Mouse (Mus musculus): ENCODE measurements around the gene Il12rb1. TPM values are rescaled to one million over a fixed set of nuclear protein-coding genes. Genes with fewer than 3 reads are reported as not detected.

Gene Il12rb1
- polyA plus RNA-seq, 1 experiment from 2014 or later = 0.08 TPM

GRCm38 (mm10) chr8:70839408-70840351, 31.4 kb downstream of the Il12rb1 start, which contains the start of gene Arrdc2:
Arrdc2 (minus strand) TSS chr8:70839720.
- peak within 1 kb of the TSS; percentile 64 for H3K4me2 ChIP-seq
- H3K9me3 ChIP-seq = no peaks in the 10 kb centered on the region
- peak within 1 kb of the TSS; percentile 82 for H3K9ac ChIP-seq
- no peaks in the 10 kb centered on the region for H3K27me3 ChIP-seq
- peak within 1 kb of the TSS; percentile 93 for H3K27ac ChIP-seq
- H3K4me3 ChIP-seq = peak within 1 kb of the TSS; percentile 60
- peaks cover 20% of the 10 kb centered on the region for H3K4me1 ChIP-seq (replicated peaks)
- peaks cover 23% of the 10 kb centered on the region for H3K36me3 ChIP-seq
- ATAC-seq (ENCODE audit: low FRiP score) = peak; percentile 96
- 3% methylated on average over 55 of the region's 55 CpGs for WGBS

- Histone ChIP-seq H3K9me3 (no peaks in the 10 kb centered on the region), H3K36me3 (peaks cover 14% of the 10 kb centered on the region), H3K27ac (peak overlapping the region; percentile 93), H3K4me2 (peak overlapping the region; percentile 64; the same call in 1 of the 2 replicates), H3K9ac (no peak overlapping the region), H3K27me3 (no peaks in the 10 kb centered on the region), H3K4me3 (no peak overlapping the region), H3K4me1 (replicated peaks) (peaks cover 20% of the 10 kb centered on the region)
- WGBS = 59% methylated on average over 10 of the region's 10 CpGs
- no peak for ATAC-seq (ENCODE audit: low FRiP score)
Measured at GRCm38 (mm10) chr8:70840590-70840989, 32.3 kb downstream of the Il12rb1 start.

GRCm38 (mm10) chr8:70841147-70842072, 33.2 kb downstream of the Il12rb1 start:
- H3K9me3 ChIP-seq = no peaks in the 10 kb centered on the region
- peaks cover 20% of the 10 kb centered on the region for H3K4me1 ChIP-seq (replicated peaks)
- H3K9ac ChIP-seq = no peak overlapping the region
- H3K4me3 ChIP-seq = no peak overlapping the region
- 40% methylated on average over 22 of the region's 22 CpGs for WGBS
- ATAC-seq (ENCODE audit: low FRiP score) = no peak
- no peaks in the 10 kb centered on the region for H3K27me3 ChIP-seq
- H3K36me3 ChIP-seq = peaks cover 10% of the 10 kb centered on the region; the same call in 1 of the 2 replicates
- peak overlapping the region; percentile 93 for H3K27ac ChIP-seq
- H3K4me2 ChIP-seq = no peak overlapping the region

- Histone ChIP-seq H3K4me3 (no peak overlapping the region), H3K27me3 (peaks cover 2% of the 10 kb centered on the region; the same call in 1 of the 2 replicates), H3K9me3 (no peaks in the 10 kb centered on the region), H3K4me1 (replicated peaks) (peaks cover 20% of the 10 kb centered on the region), H3K36me3 (peaks cover 9% of the 10 kb centered on the region; the same call in 1 of the 2 replicates), H3K9ac (no peak overlapping the region), H3K4me2 (no peak overlapping the region), H3K27ac (no peak overlapping the region)
- WGBS = 63% methylated on average over 25 of the region's 25 CpGs
- no peak for ATAC-seq (ENCODE audit: low FRiP score)
Measured at GRCm38 (mm10) chr8:70842484-70842883, 34.2 kb downstream of the Il12rb1 start.

GRCm38 (mm10) chr8:70843214-70843773, 35.0 kb downstream of the Il12rb1 start:
- Histone ChIP-seq H3K9me3 (no peaks in the 10 kb centered on the region), H3K4me2 (no peak overlapping the region), H3K36me3 (peaks cover 17% of the 10 kb centered on the region), H3K27me3 (peaks cover 2% of the 10 kb centered on the region; the same call in 1 of the 2 replicates), H3K4me1 (replicated peaks) (peaks cover 17% of the 10 kb centered on the region), H3K9ac (no peak overlapping the region), H3K4me3 (no peak overlapping the region), H3K27ac (no peak overlapping the region)
- 83% methylated on average over 5 of the region's 5 CpGs for WGBS
- ATAC-seq (ENCODE audit: low FRiP score) = no peak

GRCm38 (mm10) chr8:70843941-70844340, 35.7 kb downstream of the Il12rb1 start:
- 87% methylated on average over 8 of the region's 8 CpGs for WGBS
- H3K36me3 ChIP-seq = peaks cover 23% of the 10 kb centered on the region
- H3K9ac ChIP-seq = no peak overlapping the region
- peaks cover 5% of the 10 kb centered on the region; the same call in 1 of the 2 replicates for H3K27me3 ChIP-seq
- H3K4me2 ChIP-seq = no peak overlapping the region
- ATAC-seq (ENCODE audit: low FRiP score) = no peak
- no peak overlapping the region for H3K4me3 ChIP-seq
- peaks cover 11% of the 10 kb centered on the region; the same call in 1 of the 2 replicates for H3K4me1 ChIP-seq (replicated peaks)
- no peak overlapping the region for H3K27ac ChIP-seq
- no peaks in the 10 kb centered on the region for H3K9me3 ChIP-seq

- Histone ChIP-seq H3K9me3 (no peaks in the 10 kb centered on the region), H3K36me3 (peaks cover 24% of the 10 kb centered on the region), H3K27ac (no peak overlapping the region), H3K4me1 (replicated peaks) (peaks cover 11% of the 10 kb centered on the region; the same call in 1 of the 2 replicates), H3K9ac (no peak overlapping the region), H3K4me3 (no peak overlapping the region), H3K4me2 (no peak overlapping the region), H3K27me3 (peaks cover 5% of the 10 kb centered on the region; the same call in 1 of the 2 replicates)
- WGBS = 0% methylated on average over 6 of the region's 6 CpGs
- ATAC-seq (ENCODE audit: low FRiP score) = no peak
Measured at GRCm38 (mm10) chr8:70844523-70844922, 36.3 kb downstream of the Il12rb1 start.

GRCm38 (mm10) chr8:70845108-70845507, 36.9 kb downstream of the Il12rb1 start:
- Histone ChIP-seq H3K27ac (no peak overlapping the region), H3K36me3 (peaks cover 25% of the 10 kb centered on the region), H3K4me2 (no peak overlapping the region), H3K4me3 (no peak overlapping the region), H3K27me3 (peaks cover 5% of the 10 kb centered on the region; the same call in 1 of the 2 replicates), H3K4me1 (replicated peaks) (peaks cover 9% of the 10 kb centered on the region; the same call in 1 of the 2 replicates), H3K9ac (no peak overlapping the region), H3K9me3 (no peaks in the 10 kb centered on the region)
- ATAC-seq (ENCODE audit: low FRiP score) = no peak
- 44% methylated on average over 5 of the region's 5 CpGs for WGBS

- Histone ChIP-seq H3K9ac (0 out of 2 replicates have a peak overlapping the region, but pooled peaks have one; percentile 29), H3K4me1 (replicated peaks) (no peaks in the 10 kb centered on the region), H3K4me3 (no peak overlapping the region), H3K4me2 (no peak overlapping the region), H3K27ac (no peak overlapping the region), H3K36me3 (peaks cover 29% of the 10 kb centered on the region), H3K9me3 (no peaks in the 10 kb centered on the region), H3K27me3 (peaks cover 5% of the 10 kb centered on the region; the same call in 1 of the 2 replicates)
- no peak for ATAC-seq (ENCODE audit: low FRiP score)
- WGBS = 55% methylated on average over 15 of the region's 15 CpGs
Measured at GRCm38 (mm10) chr8:70846371-70847154, 38.3 kb downstream of the Il12rb1 start.

GRCm38 (mm10) chr8:70849333-70849990, 41.2 kb downstream of the Il12rb1 start:
- H3K4me2 ChIP-seq = no peak overlapping the region
- H3K4me3 ChIP-seq = no peak overlapping the region
- H3K9ac ChIP-seq = peak overlapping the region; percentile 39; the same call in 1 of the 2 replicates
- ATAC-seq (ENCODE audit: low FRiP score) = no peak
- H3K36me3 ChIP-seq = peaks cover 48% of the 10 kb centered on the region
- H3K27me3 ChIP-seq = peaks cover 5% of the 10 kb centered on the region; the same call in 1 of the 2 replicates
- 0 out of 2 replicates have a peak, but pooled peaks cover 4% of the 10 kb centered on the region for H3K4me1 ChIP-seq (replicated peaks)
- no peaks in the 10 kb centered on the region for H3K9me3 ChIP-seq
- H3K27ac ChIP-seq = no peak overlapping the region
- 89% methylated on average over 3 of the region's 3 CpGs for WGBS

Data from hindbrain, embryonic 13.5 days (tissue).